Mouse (Mus musculus): ENCODE results near the gene Klre1. TPM values are rescaled to one million over a fixed set of nuclear protein-coding genes. Genes with fewer than 3 reads are reported as not detected.

Gene Klre1
- polyA plus RNA-seq, 1 experiment = 2.6 TPM

DNA sequence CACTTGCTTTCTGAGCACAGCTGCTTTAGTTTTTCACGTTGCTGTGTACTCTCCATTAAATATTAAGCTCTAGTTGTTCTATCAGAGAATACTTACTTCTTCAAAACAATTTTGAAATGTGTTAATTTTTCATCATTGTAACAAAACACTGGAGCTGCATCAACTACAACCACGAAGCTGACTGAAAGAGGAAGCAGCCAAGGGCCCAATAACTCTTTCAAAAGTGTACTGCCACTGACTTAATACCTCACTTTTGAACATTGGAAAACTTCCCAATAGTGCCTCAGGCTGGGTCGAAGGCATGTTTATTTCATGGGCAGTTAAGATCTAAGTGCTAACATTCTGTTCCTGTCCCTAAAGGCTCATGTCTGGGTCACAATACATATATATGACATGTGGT is 29.7 kb upstream of the Klre1 start:
- no peak for TF ChIP-seq POLR2A (IDR thresholded peaks at IDR 0.05; ENCODE audit: low read depth, low read length)
- no peak for TF ChIP-seq CTCF (IDR thresholded peaks at IDR 0.05; ENCODE audit: extremely low read depth, insufficient read depth, insufficient read length, insufficient replicate concordance)
- 20% methylated on average over 3 of the region's 3 CpGs for WGBS
- Histone ChIP-seq H3K4me1 (ENCODE audit: control insufficient read depth, insufficient read depth, insufficient read length) (no peaks in the 10 kb centered on the region; the same call in 1 of the 2 replicates), H3K36me3 (ENCODE audit: control insufficient read depth, insufficient read depth, low read length) (no peaks in the 10 kb centered on the region), H3K27me3 (ENCODE audit: control insufficient read depth, insufficient read depth, low read length) (no peaks in the 10 kb centered on the region), H3K4me3 (ENCODE audit: extremely low read depth, insufficient read depth, insufficient read length) (no peak overlapping the region), H3K27ac (ENCODE audit: insufficient read depth, low read length) (no peak overlapping the region)
- DNase-seq (ENCODE audit: low read depth in 1 of 2, low spot score in 2 of 2) = no peak

DNA sequence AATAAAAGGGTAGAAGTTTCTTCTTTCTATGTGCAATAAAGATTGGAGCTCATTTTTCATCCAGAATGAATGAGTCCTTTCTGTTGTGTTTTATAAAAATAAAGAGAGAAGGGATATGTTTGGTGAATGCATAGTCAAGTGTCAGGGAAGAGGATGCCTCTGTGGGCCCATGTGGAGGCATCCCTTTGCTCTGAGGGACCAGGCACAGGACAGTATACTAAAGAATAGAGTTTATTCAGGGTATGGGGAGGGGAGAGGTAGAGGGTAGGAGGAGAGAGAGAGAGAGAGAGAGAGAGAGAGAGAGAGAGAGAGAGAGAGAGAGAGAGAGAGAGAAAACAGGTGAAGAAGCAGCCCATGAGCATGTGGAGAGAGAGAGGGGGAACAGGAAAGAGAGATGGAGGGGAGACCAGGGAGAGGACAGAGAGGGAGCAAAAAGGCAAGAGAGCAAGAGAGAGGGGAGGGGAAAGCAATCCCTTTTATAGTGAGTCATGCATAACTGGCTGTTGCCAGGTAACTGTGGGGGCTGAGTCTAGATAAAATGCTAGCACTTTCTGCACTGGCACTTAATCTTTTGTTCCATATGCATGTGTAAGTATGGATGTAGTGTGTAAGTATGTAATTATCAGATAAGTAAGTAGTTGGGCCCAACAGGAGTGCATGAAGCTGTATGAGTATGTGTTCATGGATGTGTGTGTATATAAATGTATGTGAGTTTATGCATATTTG is 20.2 kb upstream of the Klre1 start:
- H3K36me3 ChIP-seq (ENCODE audit: control insufficient read depth, insufficient read depth, low read length) = no peaks in the 10 kb centered on the region
- DNase-seq (ENCODE audit: low read depth in 1 of 2, low spot score in 2 of 2) = no peak
- no peak overlapping the region for H3K4me3 ChIP-seq (ENCODE audit: extremely low read depth, insufficient read depth, insufficient read length)
- no peak for TF ChIP-seq CTCF (IDR thresholded peaks at IDR 0.05; ENCODE audit: extremely low read depth, insufficient read depth, insufficient read length, insufficient replicate concordance)
- no peak for TF ChIP-seq POLR2A (IDR thresholded peaks at IDR 0.05; ENCODE audit: low read depth, low read length)
- no peak overlapping the region for H3K27ac ChIP-seq (ENCODE audit: insufficient read depth, low read length)
- no peaks in the 10 kb centered on the region for H3K27me3 ChIP-seq (ENCODE audit: control insufficient read depth, insufficient read depth, low read length)
- no peaks in the 10 kb centered on the region for H3K4me1 ChIP-seq (ENCODE audit: control insufficient read depth, insufficient read depth, insufficient read length)

DNA sequence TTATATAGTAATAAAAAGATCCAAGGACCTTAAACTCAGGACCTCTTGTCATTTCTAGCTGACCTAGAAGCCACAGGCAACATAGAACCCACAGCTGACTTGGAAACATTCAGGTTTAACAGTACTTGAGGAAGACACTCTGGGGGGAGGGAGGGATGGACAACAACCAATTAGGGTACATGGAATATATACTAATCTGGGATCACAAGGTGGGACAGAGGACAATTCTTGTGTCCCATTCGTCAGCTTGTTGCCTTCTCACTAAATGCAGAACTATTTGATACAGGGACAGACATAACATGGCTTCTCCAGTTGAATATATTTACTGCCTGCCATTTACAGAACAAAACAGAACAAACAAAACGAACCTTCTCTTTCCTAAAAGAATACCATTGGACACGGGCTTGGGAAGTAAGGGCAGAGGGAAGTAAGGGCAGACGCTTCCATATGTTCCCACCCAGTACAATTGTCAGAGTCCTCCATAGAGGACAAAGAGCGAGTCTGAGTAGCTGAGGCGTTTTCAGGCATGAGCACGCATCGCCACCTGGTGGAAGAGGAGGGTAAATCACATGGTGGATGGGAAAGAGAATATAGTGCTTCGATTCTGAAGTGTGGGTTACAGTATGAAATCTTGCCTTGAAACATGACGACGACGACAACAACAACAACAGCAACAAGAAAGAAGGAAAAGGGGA is 18.6 kb upstream of the Klre1 start:
- DNase-seq (ENCODE audit: low read depth in 1 of 2, low spot score in 2 of 2) = peak; percentile 28 to 59
- no peak overlapping the region for H3K4me3 ChIP-seq (ENCODE audit: extremely low read depth, insufficient read depth, insufficient read length)

GRCm38 (mm10) chr6:129559641-129560027 is 18.1 kb upstream of the Klre1 start:
- no peaks in the 10 kb centered on the region for H3K4me1 ChIP-seq (ENCODE audit: control insufficient read depth, insufficient read depth, insufficient read length)
- no peaks in the 10 kb centered on the region for H3K27me3 ChIP-seq (ENCODE audit: control insufficient read depth, insufficient read depth, low read length)
- no peak overlapping the region for H3K27ac ChIP-seq (ENCODE audit: insufficient read depth, low read length)
- no peak for DNase-seq (ENCODE audit: low read depth in 1 of 2, low spot score in 2 of 2)
- no peaks in the 10 kb centered on the region for H3K36me3 ChIP-seq (ENCODE audit: control insufficient read depth, insufficient read depth, low read length)
- 57% methylated on average over 4 of the region's 4 CpGs for WGBS
- TF ChIP-seq CTCF (IDR thresholded peaks at IDR 0.05; ENCODE audit: extremely low read depth, insufficient read depth, insufficient read length, insufficient replicate concordance) (no peak), POLR2A (IDR thresholded peaks at IDR 0.05; ENCODE audit: low read depth, low read length) (no peak)
- H3K4me3 ChIP-seq (ENCODE audit: extremely low read depth, insufficient read depth, insufficient read length) = no peak overlapping the region

More for the DNA sequence above, 18.6 kb upstream of the Klre1 start:
- Histone ChIP-seq H3K36me3 (ENCODE audit: control insufficient read depth, insufficient read depth, low read length) (no peaks in the 10 kb centered on the region), H3K4me1 (ENCODE audit: control insufficient read depth, insufficient read depth, insufficient read length) (no peaks in the 10 kb centered on the region), H3K27ac (ENCODE audit: insufficient read depth, low read length) (no peak overlapping the region), H3K27me3 (ENCODE audit: control insufficient read depth, insufficient read depth, low read length) (no peaks in the 10 kb centered on the region)
- 10% methylated on average over 12 of the region's 12 CpGs for WGBS
- TF ChIP-seq POLR2A (IDR thresholded peaks at IDR 0.05; ENCODE audit: low read depth, low read length) (no peak), CTCF (IDR thresholded peaks at IDR 0.05; ENCODE audit: extremely low read depth, insufficient read depth, insufficient read length, insufficient replicate concordance) (peak; percentile 80; the same call in 1 of the 2 replicates)

- Histone ChIP-seq H3K36me3 (ENCODE audit: control insufficient read depth, insufficient read depth, low read length) (no peaks in the 10 kb centered on the region), H3K27me3 (ENCODE audit: control insufficient read depth, insufficient read depth, low read length) (no peaks in the 10 kb centered on the region), H3K4me1 (ENCODE audit: control insufficient read depth, insufficient read depth, insufficient read length) (no peaks in the 10 kb centered on the region), H3K4me3 (ENCODE audit: extremely low read depth, insufficient read depth, insufficient read length) (no peak overlapping the region), H3K27ac (ENCODE audit: insufficient read depth, low read length) (no peak overlapping the region)
- 41% methylated on average over 2 of the region's 2 CpGs for WGBS
- DNase-seq (ENCODE audit: low read depth in 1 of 2, low spot score in 2 of 2) = no peak
- TF ChIP-seq CTCF (IDR thresholded peaks at IDR 0.05; ENCODE audit: extremely low read depth, insufficient read depth, insufficient read length, insufficient replicate concordance) (no peak), POLR2A (IDR thresholded peaks at IDR 0.05; ENCODE audit: low read depth, low read length) (no peak)
These were observed 12.4 kb upstream of the Klre1 start for GRCm38 (mm10) chr6:129565257-129565656.

- WGBS = 21% methylated on average over 2 of the region's 2 CpGs
- H3K36me3 ChIP-seq (ENCODE audit: control insufficient read depth, insufficient read depth, low read length) = no peaks in the 10 kb centered on the region
These were observed 2.4 kb upstream of the Klre1 start for GRCm38 (mm10) chr6:129575315-129575714.

DNA sequence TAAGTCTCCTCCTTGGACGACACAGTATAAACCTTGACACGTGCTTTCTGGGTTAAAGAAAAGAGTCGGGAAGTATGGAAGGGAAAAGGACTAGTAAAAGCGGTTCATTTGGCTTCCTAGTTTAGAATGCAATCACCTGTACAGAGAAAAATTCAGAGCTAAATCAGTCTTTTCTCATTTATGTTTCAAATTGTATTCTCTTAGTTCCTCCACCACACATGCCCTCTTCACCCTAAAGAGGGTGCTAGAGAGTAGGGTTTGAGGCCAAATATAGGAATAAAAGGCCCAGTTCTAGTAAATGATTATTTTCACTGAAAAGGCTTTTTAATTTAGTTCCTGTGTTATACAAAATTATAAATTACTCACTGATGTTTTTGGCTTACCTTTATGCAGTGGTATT is 3.6 kb downstream of the Klre1 start:
- peak; percentile 14 to 21 for DNase-seq (ENCODE audit: low read depth in 1 of 2, low spot score in 2 of 2)
- WGBS = 67% methylated on average over 4 of the region's 4 CpGs
- Histone ChIP-seq H3K4me3 (ENCODE audit: extremely low read depth, insufficient read depth, insufficient read length) (no peak overlapping the region), H3K27me3 (ENCODE audit: control insufficient read depth, insufficient read depth, low read length) (no peaks in the 10 kb centered on the region), H3K4me1 (ENCODE audit: control insufficient read depth, insufficient read depth, insufficient read length) (peaks cover 4% of the 10 kb centered on the region; the same call in 1 of the 2 replicates), H3K27ac (ENCODE audit: insufficient read depth, low read length) (no peak overlapping the region), H3K36me3 (ENCODE audit: control insufficient read depth, insufficient read depth, low read length) (no peaks in the 10 kb centered on the region)
- no peak for TF ChIP-seq CTCF (IDR thresholded peaks at IDR 0.05; ENCODE audit: extremely low read depth, insufficient read depth, insufficient read length, insufficient replicate concordance)
- TF ChIP-seq POLR2A (IDR thresholded peaks at IDR 0.05; ENCODE audit: low read depth, low read length) = no peak

More at GRCm38 (mm10) chr6:129575315-129575714, 2.4 kb upstream of the Klre1 start:
- TF ChIP-seq CTCF (IDR thresholded peaks at IDR 0.05; ENCODE audit: extremely low read depth, insufficient read depth, insufficient read length, insufficient replicate concordance) = no peak
- no peak for TF ChIP-seq POLR2A (IDR thresholded peaks at IDR 0.05; ENCODE audit: low read depth, low read length)
- H3K27ac ChIP-seq (ENCODE audit: insufficient read depth, low read length) = no peak overlapping the region
- H3K4me1 ChIP-seq (ENCODE audit: control insufficient read depth, insufficient read depth, insufficient read length) = no peaks in the 10 kb centered on the region
- DNase-seq (ENCODE audit: low read depth in 1 of 2, low spot score in 2 of 2) = no peak
- no peaks in the 10 kb centered on the region for H3K27me3 ChIP-seq (ENCODE audit: control insufficient read depth, insufficient read depth, low read length)
- H3K4me3 ChIP-seq (ENCODE audit: extremely low read depth, insufficient read depth, insufficient read length) = no peak overlapping the region

Data from spleen, adult 2 months (tissue).